Mouse (Mus musculus) T-helper 2 cell (primary cell): ENCODE data around the gene Hist1h3h.
"Not testable (repeated sequence)": the region's sequence is repeated elsewhere in the genome, so short reads cannot be mapped to it uniquely, and the experiment has no call there.

Experiments
- in situ Hi-C: fragments of 300-600 bp; cut with MboI, MseI; formaldehyde crosslinking; loops from one replicate; pipeline ENCODE4 v1.15.1; 2025; ENCODE audit warnings: high pct_unique_total_duplicates

Hist1h3h gene

DNA sequence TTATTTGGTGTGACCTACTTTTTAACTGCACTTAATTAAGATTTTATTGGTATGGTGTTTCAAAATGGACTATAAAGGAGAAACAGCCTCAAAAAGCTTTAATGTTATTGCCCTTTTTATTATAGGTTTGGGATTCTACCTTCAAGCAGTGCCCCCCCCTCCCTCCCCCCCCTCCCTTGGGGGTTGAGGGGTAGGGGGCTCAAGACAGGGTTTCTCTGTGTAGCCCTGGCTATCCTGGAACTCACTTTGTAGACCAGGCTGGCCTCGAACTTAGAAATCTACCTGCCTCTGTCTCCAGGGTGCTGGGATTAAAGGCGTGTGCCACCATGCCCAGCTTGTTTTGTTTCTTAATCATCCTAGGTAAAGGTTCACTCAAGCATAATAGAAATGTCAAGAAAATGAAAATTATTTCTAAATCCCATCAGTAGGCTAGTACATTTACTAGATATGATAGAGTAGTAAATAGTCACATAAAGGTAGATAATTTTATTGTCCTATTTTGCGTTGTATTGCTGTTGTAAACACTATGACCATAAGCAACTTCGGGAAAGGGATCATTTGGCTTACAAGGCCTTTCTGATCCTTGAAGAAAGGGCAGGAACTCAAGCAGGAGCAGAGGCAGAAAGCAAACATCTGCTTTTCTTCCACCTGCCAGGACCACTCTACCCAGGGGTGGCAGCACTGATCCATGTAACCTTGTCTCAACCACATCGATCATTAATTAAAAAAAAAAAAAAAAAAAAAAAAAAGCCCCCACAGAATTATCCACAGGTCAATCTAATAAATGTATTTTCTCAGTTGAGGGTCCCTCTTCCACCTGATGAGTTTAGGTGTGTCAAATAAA is 5.8 kb downstream of the Hist1h3h start:
- in situ Hi-C loops = loop anchor here (25.0 kb wide), 2 partner anchors 486 to 1714 kb away; no protein-coding TSS in a partner anchor

DNA sequence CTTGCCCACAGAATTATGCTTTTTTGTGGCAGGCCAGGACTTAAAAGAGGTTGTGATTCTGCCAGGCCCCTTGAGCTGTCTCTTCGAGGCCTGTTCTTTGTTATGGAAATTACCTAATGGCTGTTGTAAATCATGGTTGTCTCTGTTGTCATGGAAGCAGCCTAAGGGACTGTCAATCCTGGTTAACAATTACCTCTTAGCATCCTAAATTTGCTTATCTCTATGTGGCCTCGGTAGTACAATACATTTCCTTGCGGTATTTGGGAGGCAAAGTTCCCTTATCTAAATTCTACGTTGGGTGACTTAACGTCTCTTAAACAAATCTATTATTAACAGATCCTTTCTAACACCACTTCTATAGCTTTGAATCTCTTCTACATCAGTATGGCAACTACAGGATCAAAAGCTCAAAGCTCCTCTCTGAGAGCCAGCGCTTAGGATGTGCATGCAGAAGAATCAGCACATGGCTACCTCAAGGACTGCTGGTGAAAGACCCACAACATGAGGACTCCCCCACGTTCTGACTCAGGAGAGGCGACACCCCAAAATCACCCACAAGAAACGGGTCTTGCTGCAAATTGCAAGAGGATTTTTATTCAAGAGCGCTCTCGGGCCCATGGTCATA is 10.6 kb downstream of the Hist1h3h start:
- in situ Hi-C loops = no loop called here

DNA sequence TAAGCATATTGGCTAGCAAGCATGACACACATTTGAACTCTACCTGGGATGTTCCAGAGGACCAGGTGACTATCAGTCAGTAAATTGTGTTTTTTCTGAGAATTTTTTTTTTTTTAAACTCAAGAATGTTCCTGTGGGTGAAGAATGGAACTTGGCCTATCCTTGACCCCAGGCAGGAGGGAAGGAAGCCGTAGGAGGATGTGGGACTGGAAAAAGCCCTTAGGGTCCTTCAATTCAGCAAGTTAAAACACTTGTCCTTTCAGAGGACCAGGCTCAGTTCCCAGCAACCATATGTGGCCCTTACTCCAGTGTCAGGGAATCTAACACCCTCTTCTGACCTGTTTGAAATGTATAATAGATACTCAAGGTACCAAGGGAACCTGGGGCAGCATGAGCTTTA is 12.1 kb downstream of the Hist1h3h start:
- in situ Hi-C loops = no loop called here

DNA sequence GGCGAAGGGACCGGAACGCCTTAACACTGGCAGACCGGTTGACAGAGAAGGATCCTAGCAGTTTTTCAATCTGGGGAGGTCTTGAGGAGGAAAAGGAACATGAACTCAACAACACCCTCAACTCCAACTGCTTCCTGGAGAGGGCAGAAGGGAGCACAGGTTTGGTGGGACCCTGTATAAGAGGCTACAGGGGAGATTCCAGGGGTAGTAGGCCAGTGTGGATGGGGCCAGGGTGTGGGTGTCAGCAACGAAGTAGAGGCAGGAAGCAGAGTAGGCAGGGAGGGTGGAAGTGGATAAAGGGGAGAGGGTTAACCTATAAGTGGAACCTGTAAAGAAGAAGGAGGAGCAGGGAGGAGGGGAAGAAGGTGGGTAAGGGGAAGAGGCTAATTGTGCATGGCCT is 16.0 kb downstream of the Hist1h3h start:
- in situ Hi-C loops = no loop called here

DNA sequence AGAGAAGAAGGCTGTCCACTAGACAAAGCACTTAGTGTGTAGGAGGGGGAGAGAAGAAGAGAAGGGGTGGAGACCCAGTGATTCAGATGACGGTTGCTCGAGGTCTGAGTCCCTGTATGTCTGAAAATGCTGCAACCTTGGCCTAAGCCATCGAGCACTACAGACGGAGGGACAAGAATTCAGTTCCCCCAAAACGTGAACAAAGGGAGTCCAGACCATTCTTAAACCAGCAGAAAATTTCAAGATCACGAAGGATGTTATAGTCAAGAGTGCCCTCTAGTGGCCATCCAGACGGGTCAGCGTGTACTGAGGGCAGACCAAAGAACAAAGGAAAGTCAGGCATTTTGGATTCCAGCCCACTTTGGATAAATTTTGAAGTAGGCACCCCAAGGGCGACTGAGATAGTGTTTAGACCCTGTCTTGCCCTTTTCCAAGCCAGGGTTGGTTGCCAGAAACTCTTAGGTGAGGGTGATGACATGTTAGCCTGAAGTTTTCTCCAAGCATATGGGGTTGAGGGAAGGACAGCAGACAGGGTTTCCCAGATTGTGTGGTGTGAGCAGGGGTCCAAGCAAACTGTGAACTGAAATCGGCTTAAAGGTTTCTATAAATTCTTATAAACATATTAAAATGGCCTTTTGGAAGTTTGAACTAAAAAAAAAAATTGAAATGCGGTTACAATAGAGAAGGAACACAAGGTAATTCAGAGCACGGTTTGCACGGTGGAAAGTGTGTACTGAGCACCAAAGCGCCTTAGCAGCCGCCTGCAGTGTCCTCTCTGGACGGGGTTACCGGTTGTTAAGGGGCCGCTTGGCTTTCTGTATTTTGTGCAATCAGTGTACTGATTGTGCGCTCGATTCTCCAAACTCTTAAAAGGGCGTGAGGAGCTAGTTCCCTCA is 16.8 kb downstream of the Hist1h3h start:
- in situ Hi-C loops = no loop called here

DNA sequence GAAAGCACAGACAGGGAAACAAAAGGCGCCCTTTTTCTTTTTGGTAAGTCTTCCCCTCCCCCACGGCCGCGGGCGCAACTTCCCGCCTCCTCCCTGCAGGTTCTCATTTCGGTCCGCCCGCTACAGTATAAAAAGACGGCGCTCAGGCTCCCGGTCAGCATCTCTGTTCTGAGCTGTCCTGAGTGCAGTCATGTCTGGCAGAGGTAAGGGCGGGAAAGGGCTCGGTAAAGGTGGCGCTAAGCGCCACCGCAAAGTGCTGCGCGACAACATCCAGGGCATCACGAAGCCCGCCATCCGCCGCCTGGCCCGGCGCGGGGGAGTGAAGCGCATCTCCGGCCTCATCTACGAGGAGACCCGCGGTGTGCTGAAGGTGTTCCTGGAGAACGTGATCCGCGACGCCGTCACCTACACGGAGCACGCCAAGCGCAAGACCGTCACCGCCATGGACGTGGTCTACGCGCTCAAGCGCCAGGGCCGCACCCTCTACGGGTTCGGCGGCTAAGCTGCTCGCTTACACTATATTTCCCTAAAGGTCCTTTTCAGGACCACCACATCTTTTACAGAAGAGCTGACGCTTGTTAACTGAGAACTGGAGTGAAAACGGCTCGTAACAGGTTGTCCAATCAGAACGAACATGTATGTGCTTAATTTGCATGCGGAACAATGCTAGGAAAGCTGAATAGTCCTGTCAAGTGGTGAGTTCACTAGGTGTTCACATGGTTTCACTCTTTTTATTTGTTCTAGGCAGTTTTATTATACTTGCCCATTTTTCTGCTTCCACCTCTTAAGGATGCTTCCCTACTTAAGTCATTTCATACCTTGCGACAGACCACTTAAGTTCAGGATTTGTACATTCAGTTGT is 17.7 kb downstream of the Hist1h3h start, which contains the start of gene Hist1h4j:
TSS of gene Hist1h4j (plus strand) at position 159 of the 862 bp plus-strand sequence.
- in situ Hi-C loops = not testable (repeated sequence)

DNA sequence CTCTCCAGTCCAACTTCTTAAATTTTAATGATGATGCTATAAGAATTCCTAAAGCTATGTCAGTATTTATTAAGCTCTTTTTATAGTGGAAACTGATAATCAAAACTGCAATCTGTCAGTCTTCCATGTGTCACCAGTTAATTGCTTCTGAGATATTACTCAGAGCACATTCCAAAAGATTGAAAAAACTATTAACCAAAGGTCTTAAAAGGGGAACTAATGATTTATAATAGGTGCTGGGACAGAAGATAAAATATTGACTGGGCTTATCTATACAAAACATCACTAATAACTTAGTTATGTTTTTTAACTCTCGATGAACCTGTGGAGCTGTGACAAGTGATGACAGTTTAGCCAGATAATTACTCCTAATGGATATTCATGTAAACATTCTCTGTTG is 27.5 kb downstream of the Hist1h3h start:
- in situ Hi-C loops = loop anchor here (5.0 to 10.0 kb wide), 2 partner anchors 42 to 1400 kb away; partner anchors contain the start of genes Hist1h2an and Hist1h2bp

DNA sequence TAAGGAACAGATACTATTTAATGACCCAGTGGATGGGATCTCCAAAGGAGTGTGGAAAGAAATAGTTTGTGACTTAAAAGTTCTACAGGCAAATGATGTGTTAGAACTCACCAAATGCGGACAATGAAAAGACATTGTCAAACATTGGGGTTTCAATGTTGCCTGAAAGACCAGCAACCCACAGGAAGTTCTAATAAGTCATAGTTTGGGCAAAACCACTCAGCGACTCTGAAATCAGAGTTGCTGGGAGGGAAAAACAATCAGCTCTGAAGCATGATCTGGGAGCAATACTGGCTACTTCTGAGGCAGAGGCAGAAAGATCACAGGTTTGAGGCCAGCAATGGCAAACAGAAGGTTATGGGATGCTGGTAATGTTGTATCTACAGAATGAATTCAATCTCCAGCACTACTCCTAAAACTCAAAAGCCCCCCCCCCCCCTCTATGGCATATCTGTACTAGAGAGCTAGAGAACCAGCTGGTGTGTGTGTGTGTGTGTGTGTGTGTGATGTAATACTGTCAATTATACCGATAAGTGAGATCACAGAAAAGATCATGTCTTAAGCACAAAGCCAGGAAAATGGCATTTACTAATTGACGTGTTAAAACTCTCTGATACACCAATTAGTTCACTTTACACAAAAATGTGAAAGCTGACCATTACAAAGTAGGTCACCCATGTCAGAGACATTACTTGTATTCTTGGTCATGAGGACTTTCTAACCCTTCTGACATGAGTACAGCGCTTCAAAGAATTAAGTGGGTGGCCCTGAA is 32.1 kb downstream of the Hist1h3h start:
- in situ Hi-C loops = loop anchor here (5.0 to 10.0 kb wide), 2 partner anchors 38 to 1405 kb away; partner anchors contain the start of genes Hist1h2an and Hist1h2bp

DNA sequence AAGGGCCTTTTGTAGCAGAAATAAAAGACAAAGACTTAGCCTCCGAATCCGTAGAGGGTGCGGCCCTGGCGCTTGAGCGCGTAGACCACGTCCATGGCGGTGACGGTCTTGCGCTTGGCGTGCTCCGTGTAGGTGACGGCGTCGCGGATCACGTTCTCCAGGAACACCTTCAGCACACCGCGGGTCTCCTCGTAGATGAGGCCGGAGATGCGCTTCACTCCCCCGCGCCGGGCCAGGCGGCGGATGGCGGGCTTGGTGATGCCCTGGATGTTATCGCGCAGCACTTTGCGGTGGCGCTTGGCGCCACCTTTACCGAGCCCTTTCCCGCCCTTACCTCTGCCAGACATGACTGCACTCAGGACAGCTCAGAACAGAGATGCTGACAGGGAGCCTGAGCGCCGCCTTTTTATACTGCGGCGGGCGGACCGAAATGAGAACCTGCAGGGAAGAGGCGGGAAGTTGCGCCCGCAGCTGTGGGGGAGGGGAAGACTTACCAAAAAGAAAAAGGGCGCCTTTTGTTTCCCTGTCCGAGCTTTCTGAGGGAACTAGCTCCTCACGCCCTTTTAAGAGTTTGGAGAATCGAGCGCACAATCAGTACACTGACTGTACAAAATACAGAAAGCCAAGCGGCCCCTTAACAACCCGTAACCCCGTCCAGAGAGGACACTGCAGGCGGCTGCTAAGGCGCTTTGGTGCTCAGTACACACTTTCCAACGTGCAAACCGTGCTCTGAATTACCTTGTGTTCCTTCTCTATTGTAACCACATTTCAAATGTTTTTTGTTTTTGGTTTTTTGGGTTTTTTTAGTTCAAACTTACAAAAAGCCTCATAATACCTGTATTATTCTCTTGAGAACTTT is 32.9 kb downstream of the Hist1h3h start, which contains the start of gene Hist1h4k:
TSS of gene Hist1h4k (minus strand) at position 347 of the 859 bp plus-strand sequence.
- in situ Hi-C loops = not testable (repeated sequence)

DNA sequence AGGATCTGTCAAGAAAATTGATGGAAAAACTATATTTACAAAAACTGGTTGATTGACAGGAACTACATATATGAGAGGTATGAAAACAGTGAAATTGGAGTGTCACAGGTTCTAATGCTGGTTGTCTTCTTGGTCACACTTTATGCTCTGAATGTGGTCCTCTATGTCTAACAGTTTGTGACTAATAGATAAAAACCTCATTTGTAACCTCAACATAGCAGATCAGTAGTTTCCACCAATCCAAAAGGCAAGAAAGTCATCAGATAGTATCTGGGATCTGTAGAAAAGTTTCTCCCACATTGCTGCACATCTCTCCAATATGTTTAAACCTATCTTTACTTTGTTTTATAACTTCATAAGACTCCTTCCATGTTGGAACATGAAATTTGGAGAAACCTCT is 34.0 kb downstream of the Hist1h3h start:
- in situ Hi-C loops = no loop called here

DNA sequence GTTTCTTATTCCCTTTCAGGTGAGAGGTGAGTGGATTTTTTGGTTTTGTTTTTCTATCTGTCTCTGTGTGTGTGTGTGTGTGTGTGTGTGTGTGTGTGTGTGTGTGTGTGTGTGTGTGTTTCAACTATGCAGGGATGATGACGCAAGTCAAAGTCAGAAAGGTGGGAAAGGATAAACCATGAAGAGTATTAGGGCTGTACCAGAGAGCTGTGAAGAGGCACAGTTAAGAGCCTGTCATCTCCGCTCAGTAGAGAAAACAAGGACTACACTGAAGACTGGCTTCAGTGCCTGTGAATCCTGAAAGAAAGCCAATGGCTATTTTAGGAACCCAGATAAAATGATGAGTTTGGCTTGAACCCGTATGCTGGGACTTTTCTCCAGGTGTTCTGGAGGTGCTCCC is 34.4 kb downstream of the Hist1h3h start:
- in situ Hi-C loops = no loop called here

DNA sequence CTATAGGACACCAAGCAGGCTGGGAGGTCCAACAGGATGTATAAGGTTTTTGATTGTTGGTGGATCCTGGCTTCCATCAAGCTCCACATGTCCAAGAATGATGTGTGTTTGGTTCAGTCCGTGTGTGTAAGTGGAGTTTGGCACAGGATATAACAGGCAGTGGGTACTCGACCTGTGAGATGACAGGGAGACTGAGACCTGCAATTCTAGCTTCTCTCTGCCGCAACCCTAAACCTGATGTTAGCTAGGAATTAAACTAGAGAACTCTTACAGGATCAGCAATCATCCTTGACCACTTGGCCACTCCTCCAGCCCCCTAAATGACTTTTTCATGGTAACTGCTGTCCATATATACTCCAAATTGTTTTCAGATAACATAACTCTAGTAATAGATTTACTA is 34.9 kb downstream of the Hist1h3h start:
- in situ Hi-C loops = no loop called here

DNA sequence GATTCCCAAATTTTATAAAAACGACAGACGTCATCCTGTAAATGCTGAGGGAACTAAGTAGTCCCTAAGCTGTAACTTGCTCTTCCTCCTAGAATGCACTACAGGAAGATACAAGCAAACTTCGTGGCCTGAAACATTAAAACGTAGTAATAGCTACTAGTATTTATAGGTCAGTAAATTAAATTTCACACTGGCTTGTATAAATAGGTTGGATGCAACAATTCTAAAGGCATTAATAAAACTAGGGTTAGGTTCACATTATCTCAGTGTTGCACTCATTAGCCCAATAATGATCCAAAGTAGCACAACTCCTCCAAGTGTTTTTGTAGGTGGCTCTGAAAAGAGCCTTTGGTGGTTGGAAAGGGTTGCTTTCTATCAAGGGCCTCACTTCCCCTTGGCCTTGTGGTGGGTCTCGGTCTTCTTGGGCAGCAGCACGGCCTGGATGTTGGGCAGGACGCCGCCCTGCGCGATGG is 35.6 kb downstream of the Hist1h3h start:
- in situ Hi-C loops = no loop called here

DNA sequence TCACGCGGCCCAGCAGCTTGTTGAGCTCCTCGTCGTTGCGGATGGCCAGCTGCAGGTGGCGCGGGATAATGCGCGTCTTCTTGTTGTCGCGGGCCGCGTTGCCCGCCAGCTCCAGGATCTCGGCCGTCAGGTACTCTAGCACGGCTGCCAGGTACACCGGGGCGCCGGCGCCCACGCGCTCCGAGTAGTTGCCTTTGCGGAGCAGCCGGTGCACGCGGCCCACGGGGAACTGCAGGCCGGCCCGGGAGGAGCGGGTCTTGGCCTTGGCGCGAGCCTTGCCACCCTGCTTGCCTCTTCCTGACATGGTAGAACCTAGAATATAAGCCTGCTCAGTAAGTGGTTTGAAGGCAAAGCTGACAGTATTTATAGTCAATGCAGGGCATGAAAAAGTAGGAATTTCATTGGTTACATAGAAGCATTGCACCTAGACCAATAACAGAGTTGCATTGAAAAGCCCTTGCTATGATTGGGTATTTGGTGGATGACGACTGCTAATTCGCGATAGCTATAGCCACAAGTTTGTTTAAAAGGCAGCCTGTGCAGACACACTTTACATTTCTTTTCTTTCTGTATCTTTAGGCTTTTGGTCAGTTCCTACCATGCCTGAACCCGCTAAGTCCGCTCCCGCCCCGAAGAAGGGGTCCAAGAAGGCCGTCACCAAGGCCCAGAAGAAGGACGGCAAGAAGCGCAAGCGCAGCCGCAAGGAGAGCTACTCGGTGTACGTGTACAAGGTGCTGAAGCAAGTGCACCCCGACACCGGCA is 36.2 kb downstream of the Hist1h3h start, which contains the start of the genes Hist1h2ak and Hist1h2bn:
TSS of gene Hist1h2ak (minus strand) at position 304 of the 762 bp plus-strand sequence.
TSS of gene Hist1h2bn (plus strand) at position 600 of the 762 bp plus-strand sequence.
- in situ Hi-C loops = not testable (repeated sequence)

DNA sequence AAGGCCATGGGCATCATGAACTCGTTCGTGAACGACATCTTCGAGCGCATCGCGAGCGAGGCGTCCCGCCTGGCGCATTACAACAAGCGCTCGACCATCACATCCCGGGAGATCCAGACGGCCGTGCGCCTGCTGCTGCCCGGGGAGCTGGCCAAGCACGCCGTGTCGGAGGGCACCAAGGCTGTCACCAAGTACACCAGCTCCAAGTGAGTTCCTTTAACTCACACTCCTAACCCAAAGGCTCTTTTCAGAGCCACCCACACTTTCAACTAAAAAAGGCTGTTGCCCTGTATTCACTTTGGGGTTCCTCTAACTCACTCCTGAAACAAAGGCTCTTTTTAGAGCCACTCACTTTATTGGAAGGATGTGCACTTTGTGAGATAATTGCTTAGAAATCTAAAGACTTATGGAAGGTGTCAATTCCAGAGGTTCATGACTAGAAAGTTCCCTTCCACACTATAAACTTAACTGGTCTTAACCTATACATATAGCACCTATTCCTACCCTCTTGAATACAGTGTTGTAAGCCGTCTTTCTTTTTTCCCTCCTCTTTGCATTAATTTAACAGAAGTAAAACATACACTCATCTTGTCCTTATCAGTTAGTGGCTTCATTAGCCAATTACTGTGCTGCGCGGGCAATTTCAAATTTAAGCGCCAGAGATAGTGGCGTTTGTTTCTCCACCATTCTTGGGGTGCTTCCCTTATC is 37.0 kb downstream of the Hist1h3h start:
- in situ Hi-C loops = not testable (repeated sequence)

DNA sequence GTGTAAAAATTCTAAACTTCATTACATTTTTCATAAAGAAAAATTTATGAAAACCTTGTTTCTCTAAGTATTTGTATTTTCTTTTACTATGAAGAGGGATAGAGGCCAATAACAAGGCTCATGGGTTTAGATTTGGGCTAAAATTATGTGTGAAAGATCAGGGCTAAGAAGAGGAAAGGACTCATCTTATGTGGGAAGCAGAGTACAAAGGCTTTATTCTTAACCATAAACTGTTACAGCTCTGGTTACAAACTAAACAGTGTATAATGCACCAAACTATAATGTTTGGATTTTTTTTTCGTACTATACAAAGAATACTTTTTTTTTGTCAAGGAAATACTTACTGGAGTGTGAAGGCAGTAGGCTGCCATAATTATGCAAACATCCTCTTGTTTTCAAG is 38.2 kb downstream of the Hist1h3h start:
- in situ Hi-C loops = no loop called here
